Mouse (Mus musculus) heart, postnatal 0 days (tissue): ENCODE measurements at regions not wholly inside any gene's neighbourhood (a gene's known extent, or its start where the extent isn't known, plus 50 kb on each side); places are given as distances from the start of the nearest gene placed in this dataset.

Experiments
- CTCF ChIP-seq: IDR thresholded peaks from 2 replicates; pipeline ENCODE4 v1.5.1; 2016; ENCODE audit warnings: antibody characterized with exemption, control low read depth, low read depth
- EP300 ChIP-seq: IDR thresholded peaks from 2 replicates; pipeline ENCODE4 v1.6.1; 2016; ENCODE audit warnings: antibody characterized with exemption, low read depth

DNA sequence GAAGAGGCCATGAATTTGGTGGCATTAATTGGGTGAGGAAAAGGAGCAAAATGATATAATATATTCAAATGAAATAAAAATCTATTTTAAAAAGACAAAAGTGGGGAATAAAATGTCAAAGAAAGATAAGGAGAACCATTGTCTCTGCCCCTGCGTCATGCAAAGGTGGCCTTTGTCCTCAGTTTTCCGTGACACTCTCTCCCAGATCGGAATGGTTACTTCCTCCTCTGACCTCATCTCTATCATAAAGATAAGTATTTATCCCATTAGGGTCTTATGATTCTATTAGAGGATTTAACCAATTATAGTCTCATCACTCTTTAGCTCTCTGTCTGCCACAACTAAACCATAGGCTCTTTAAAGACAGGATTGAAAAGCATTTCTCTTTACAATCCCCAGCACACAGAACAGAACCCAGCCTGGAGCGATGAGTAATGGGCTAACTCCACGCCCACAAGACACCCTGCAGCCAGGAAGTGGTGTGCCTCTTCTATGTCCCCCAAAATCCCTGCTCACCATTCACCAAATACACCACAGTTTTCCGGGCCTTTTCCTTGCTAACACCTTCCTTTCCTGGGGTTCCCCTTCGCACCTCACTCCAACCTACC is 240.6 kb downstream of the Mycn start:
- no peak for TF ChIP-seq EP300
- no peak for TF ChIP-seq CTCF
